Mouse (Mus musculus) neural tube, embryonic 11.5 days (tissue): ENCODE measurements around the gene Gabra4. TPM values are rescaled to one million over a fixed set of nuclear protein-coding genes. Genes with fewer than 3 reads are reported as not detected.

ENCODE experiments used
- ATAC-seq: fragments of 200-750 bp; cut with Nextera tagmentation; 2 replicates; pipeline ENCODE4 v1.8.0; 2017; ENCODE audit warnings: moderate number of reproducible peaks, mild to moderate bottlenecking, moderate TSS enrichment, moderate library complexity; ENCODE audit not compliant: insufficient read depth, low FRiP score, low TSS enrichment
- DNase-seq: peaks from one replicate; pipeline ENCODE4 v3.0.0-alpha.2; 2015; ENCODE audit warnings: low spot score
- H3K27ac ChIP-seq: fragments of 300-500 bp; sonication (generic); 2 replicates; pipeline ENCODE4 v1.5.1; 2014; ENCODE audit warnings: low read depth, mild to moderate bottlenecking, low read length
- H3K27me3 ChIP-seq: fragments of 300-500 bp; sonication (generic); 2 replicates; pipeline ENCODE4 v1.6.1; 2014; ENCODE audit warnings: mild to moderate bottlenecking, low read length, mixed read lengths; ENCODE audit not compliant: control insufficient read depth, insufficient read depth
- H3K36me3 ChIP-seq: fragments of 300-500 bp; sonication (generic); 2 replicates; pipeline ENCODE4 v1.6.1; 2014; ENCODE audit warnings: mild to moderate bottlenecking, low read length, moderate library complexity, mixed read lengths; ENCODE audit not compliant: control insufficient read depth, insufficient read depth
- H3K4me1 ChIP-seq: fragments of 300-500 bp; sonication (generic); 2 replicates; pipeline ENCODE4 v1.6.1; 2014; ENCODE audit warnings: low read length, mixed read lengths; ENCODE audit not compliant: control insufficient read depth, insufficient read depth
- H3K4me2 ChIP-seq: fragments of 300-500 bp; sonication (generic); 2 replicates; pipeline ENCODE4 v1.6.1; 2014; ENCODE audit warnings: low read depth, mild to moderate bottlenecking, moderate library complexity
- H3K4me3 ChIP-seq: fragments of 300-500 bp; sonication (generic); 2 replicates; pipeline ENCODE4 v1.5.1; 2014; ENCODE audit warnings: low read depth, low read length
- H3K9ac ChIP-seq: fragments of 300-500 bp; sonication (generic); 2 replicates; pipeline ENCODE4 v1.6.1; 2014; ENCODE audit warnings: mild to moderate bottlenecking, low read length
- H3K9me3 ChIP-seq: fragments of 300-500 bp; sonication (generic); 2 replicates; pipeline ENCODE4 v1.6.1; 2016; ENCODE audit warnings: low read length; ENCODE audit not compliant: control insufficient read depth
- WGBS: fragments of 180-500 bp; shearing (Covaris S2); extraction: QIAGEN DNeasy Blood & Tissue Kit; methylation state at CpG from one replicate; pipeline ENCODE4 v1.1.7; 2014; 5-methylcytosine and 5-hydroxymethylcytosine counted together
- polyA plus RNA-seq: library from polyadenylated mRNA; unstranded; fragments of >200 nt; fragmentation: Nextera tagmentation; extraction: Ambion mirVana; gene quantifications from 2 replicates; pipeline ENCODE4 v1.2.1, GENCODE M21; 2014

Gabra4 gene
- polyA plus RNA-seq, result 2.0 and 2.9 TPM in 2 replicates

DNA sequence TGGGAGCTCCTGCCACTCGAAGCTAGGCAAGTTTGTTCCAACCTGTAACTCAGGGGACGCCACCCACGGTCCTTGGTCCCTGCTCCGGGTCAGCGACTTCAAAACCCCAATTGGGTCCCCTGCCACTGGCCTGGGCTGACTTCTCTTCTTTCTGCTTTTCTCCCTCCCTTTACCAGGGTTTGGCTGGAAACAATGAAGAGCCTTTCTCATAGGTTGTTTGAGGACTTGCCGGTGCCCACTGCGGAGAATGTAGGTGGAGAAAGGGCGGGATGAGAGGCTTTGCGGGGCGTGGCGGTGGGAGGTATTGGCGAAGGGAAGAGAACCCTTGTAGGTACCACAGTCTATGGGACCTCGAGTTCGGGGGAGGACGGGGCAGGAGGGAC lies at the start of gene Gabra4:
Gabra4 (minus strand) TSS at position 194 of the 383 bp plus-strand sequence.
- no peak within 1 kb of the TSS for H3K27ac ChIP-seq
- no peaks in the 10 kb centered on the region for H3K36me3 ChIP-seq
- peaks cover 5% of the 10 kb centered on the region; the same call in 1 of the 2 replicates for H3K4me1 ChIP-seq
- peak within 1 kb of the TSS; percentile 42 for H3K9ac ChIP-seq
- H3K27me3 ChIP-seq, result peaks cover 23% of the 10 kb centered on the region
- no peak for DNase-seq
- H3K9me3 ChIP-seq, result no peaks in the 10 kb centered on the region
- peak; percentile 51; the same call in 1 of the 2 replicates for ATAC-seq
- peak within 1 kb of the TSS; percentile 56 for H3K4me3 ChIP-seq
- peak within 1 kb of the TSS; percentile 98 for H3K4me2 ChIP-seq
- under 1% methylated on average over 15 of the region's 15 CpGs for WGBS

- Histone ChIP-seq H3K9me3 (no peaks in the 10 kb centered on the region), H3K27ac (no peak overlapping the region)
Observed at GRCm38 (mm10) chr5:71701273-71701614, 43.1 kb upstream of the Gabra4 start.

GRCm38 (mm10) chr5:71700468-71701272 lies 42.6 kb upstream of the Gabra4 start:
- peak; percentile 77 for DNase-seq

More at GRCm38 (mm10) chr5:71701273-71701614, 43.1 kb upstream of the Gabra4 start:
- H3K36me3 ChIP-seq, result no peaks in the 10 kb centered on the region
- H3K4me2 ChIP-seq, result peak overlapping the region; percentile 60
- DNase-seq, result no peak
- WGBS, result 2% methylated on average over 6 of the region's 6 CpGs
- H3K4me1 ChIP-seq, result no peaks in the 10 kb centered on the region
- H3K4me3 ChIP-seq, result peak overlapping the region; percentile 41
- no peaks in the 10 kb centered on the region for H3K27me3 ChIP-seq
- no peak overlapping the region for H3K9ac ChIP-seq
- no peak for ATAC-seq

DNA sequence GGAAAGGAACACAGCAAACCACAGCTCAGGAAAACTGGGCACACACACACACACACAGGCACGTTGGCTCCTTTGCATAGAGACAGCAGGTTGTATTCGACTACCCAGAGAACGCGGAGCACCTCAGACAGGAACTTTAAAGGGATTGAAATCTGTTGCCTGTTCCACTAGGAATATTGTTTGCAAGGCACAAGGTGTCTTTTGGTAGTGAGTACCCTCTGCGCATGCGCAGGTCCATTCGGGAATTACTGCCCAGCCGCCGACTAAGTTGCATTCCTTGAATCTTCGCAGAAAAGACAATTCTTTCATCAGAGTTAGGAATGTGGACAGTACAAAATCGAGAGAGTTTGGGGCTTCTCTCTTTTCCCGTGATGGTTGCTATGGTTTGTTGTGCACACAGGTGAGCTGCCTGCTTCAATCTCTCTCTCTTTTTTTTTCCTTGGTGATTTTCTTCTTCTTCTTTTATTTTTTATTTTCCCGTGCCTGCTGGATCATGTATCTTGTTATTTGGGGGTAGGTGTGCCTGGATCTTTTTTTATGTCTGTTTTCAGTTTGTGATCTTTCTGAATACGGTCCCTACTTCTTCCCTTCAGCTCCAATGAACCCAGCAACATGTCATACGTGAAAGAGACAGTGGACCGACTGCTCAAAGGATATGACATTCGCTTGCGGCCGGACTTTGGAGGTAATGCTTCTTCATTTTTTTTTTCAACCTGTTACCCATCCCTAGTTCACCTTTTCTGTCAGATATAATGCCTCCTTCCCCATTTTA lies 41.8 kb upstream of the Gabra4 start:
- H3K9me3 ChIP-seq, result no peaks in the 10 kb centered on the region
- H3K4me2 ChIP-seq, result peak overlapping the region; percentile 60
- H3K36me3 ChIP-seq, result no peaks in the 10 kb centered on the region
- H3K27ac ChIP-seq, result no peak overlapping the region
- no peaks in the 10 kb centered on the region for H3K4me1 ChIP-seq
- no peak overlapping the region for H3K9ac ChIP-seq
- no peaks in the 10 kb centered on the region for H3K27me3 ChIP-seq
- no peak for ATAC-seq
- WGBS, result under 1% methylated on average over 19 of the region's 19 CpGs
- peak; percentile 65 for DNase-seq
- peak overlapping the region; percentile 41 for H3K4me3 ChIP-seq

More at GRCm38 (mm10) chr5:71700468-71701272, 42.6 kb upstream of the Gabra4 start:
- Histone ChIP-seq H3K27me3 (no peaks in the 10 kb centered on the region), H3K4me3 (peak overlapping the region; percentile 41), H3K4me2 (peak overlapping the region; percentile 60), H3K36me3 (no peaks in the 10 kb centered on the region), H3K27ac (no peak overlapping the region), H3K9me3 (no peaks in the 10 kb centered on the region), H3K9ac (no peak overlapping the region), H3K4me1 (no peaks in the 10 kb centered on the region)
- WGBS, result 1% methylated on average over 46 of the region's 46 CpGs
- ATAC-seq, result peak; percentile 93

DNA sequence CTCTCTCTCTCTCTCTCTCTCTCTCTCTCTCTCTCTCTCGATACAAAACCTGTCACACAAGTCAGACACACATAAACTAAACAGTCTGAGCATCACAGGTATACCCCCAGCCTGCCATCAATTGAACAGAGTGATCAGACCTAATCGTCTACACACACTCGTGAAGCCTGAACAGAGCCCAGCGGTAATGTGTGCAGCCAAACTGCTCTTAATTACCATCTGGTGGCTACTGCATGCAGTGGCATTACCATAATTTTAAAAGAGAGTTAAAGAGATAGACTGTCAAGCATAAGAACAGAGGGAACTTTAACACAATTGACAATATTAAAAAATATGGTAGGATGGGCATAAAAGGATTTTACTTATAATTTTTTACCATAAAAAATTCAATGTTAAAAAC lies 7.5 kb upstream of the Gabra4 start:
- Histone ChIP-seq H3K36me3 (no peaks in the 10 kb centered on the region), H3K4me3 (no peak overlapping the region), H3K4me2 (no peak overlapping the region), H3K27me3 (no peaks in the 10 kb centered on the region), H3K27ac (no peak overlapping the region), H3K9me3 (no peaks in the 10 kb centered on the region), H3K4me1 (no peaks in the 10 kb centered on the region), H3K9ac (no peak overlapping the region)
- 59% methylated on average over 4 of the region's 4 CpGs for WGBS
- ATAC-seq (no peak), DNase-seq (no peak)

DNA sequence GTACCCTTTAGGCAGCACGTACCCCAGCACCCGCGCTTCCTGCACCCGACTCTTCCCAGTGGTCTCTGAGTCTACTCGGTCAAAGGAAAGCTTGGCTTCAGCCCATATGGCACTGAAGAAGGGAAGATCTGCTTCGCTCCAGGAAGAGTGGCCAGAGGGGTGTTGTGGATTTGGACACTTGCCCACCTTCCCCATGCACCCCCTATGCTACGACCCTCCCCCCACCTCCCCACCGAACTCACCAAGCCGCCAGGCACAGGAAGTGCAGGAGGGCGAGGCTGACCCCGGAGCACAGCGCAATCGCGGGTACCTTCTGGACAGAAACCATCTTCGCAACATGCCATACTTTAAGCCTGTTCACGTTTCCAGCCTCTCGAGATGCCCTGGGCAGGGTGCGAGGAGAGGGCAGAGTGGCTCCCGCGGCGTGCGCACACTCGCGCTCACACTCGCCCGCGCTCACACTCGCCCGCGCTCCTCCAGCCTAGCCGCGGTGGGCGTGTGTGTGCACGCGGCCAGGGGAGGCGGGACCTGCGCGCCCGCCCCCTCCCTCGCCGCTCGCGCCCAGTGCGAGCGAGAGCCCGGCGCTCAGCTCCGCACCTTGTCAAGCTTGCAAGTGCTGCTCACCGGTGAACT lies 510 bp downstream of the Gabra4 start, which contains the start of gene Gabrb1:
Gabrb1 (plus strand) TSS at position 632 of the 633 bp plus-strand sequence.
- WGBS, result under 1% methylated on average over 49 of the region's 49 CpGs
- Histone ChIP-seq H3K9me3 (no peaks in the 10 kb centered on the region), H3K4me1 (peaks cover 5% of the 10 kb centered on the region; the same call in 1 of the 2 replicates), H3K27me3 (peaks cover 23% of the 10 kb centered on the region), H3K4me2 (peak within 1 kb of the TSS; percentile 98), H3K4me3 (peak within 1 kb of the TSS; percentile 56), H3K27ac (no peak within 1 kb of the TSS), H3K36me3 (no peaks in the 10 kb centered on the region), H3K9ac (peak within 1 kb of the TSS; percentile 42)
- DNase-seq (peak; percentile 54), ATAC-seq (peak; percentile 86)

- DNase-seq, result peak; percentile 11
- no peak overlapping the region for H3K9ac ChIP-seq
- no peaks in the 10 kb centered on the region for H3K36me3 ChIP-seq
- peaks cover 5% of the 10 kb centered on the region; the same call in 1 of the 2 replicates for H3K4me1 ChIP-seq
- no peaks in the 10 kb centered on the region for H3K9me3 ChIP-seq
- ATAC-seq, result no peak
- peaks cover 23% of the 10 kb centered on the region for H3K27me3 ChIP-seq
- peak overlapping the region; percentile 98; the same call in 1 of the 2 replicates for H3K4me2 ChIP-seq
- WGBS, result 11% methylated on average over 10 of the region's 10 CpGs
- peak overlapping the region; percentile 56 for H3K4me3 ChIP-seq
- H3K27ac ChIP-seq, result no peak overlapping the region
Observed at GRCm38 (mm10) chr5:71656771-71657170, 1.3 kb downstream of the Gabra4 start.

- H3K9ac ChIP-seq, result no peak overlapping the region
- H3K4me1 ChIP-seq, result peaks cover 5% of the 10 kb centered on the region; the same call in 1 of the 2 replicates
- no peak overlapping the region for H3K4me2 ChIP-seq
- H3K4me3 ChIP-seq, result no peak overlapping the region
- H3K9me3 ChIP-seq, result no peaks in the 10 kb centered on the region
- H3K27me3 ChIP-seq, result peaks cover 23% of the 10 kb centered on the region
- H3K36me3 ChIP-seq, result no peaks in the 10 kb centered on the region
- no peak overlapping the region for H3K27ac ChIP-seq
- WGBS, result 91% methylated on average over 5 of the region's 5 CpGs
- ATAC-seq (no peak), DNase-seq (no peak)
Observed at GRCm38 (mm10) chr5:71654056-71654455, 4.1 kb downstream of the Gabra4 start.
